ENCODE assay signal across 8 mouse cellular contexts in the genomic region with DNA sequence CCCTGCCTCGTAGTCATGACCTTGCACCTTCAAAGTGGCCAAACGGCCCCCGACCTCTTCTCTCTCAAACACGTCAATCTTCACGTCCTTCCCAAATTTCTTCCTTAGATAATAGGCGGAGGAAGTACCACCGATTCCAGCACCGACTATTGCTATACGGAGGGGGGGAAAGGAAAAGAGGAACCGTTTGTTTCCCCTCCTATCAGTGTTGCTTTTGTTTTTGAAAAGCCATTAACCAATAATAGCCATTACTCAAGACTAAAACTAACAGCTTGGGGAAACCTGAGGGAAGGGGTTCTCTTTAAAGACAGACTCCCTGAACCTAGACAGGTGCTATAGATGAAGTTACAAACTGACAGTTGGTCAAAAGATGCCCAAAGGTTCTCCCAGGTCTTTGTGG. TPM values are rescaled to one million over a fixed set of nuclear protein-coding genes. Genes with fewer than 3 reads are reported as not detected.
A peak's percentile ranks its signal among the peaks of the same experiment; 100 is the strongest.
DNase-seq lines count a peak whose midpoint lies in the region; ATAC-seq and TF ChIP-seq lines count a peak whose summit lies in the region.

No protein-coding gene starts in this region.

- H3K36me3 ChIP-seq in thymus, adult 2 months (ENCODE audit: control insufficient read depth, insufficient read depth, low read length), result 0 out of 2 replicates have a peak, but pooled peaks cover under 1% of the 10 kb centered on the region
- peaks cover 32% of the 10 kb centered on the region for H3K36me3 ChIP-seq in liver, embryonic 15.5 days (replicated peaks)

- DNase-seq in cerebellum, adult 2 months, result no peak
- DNase-seq in cerebellum, adult 11-12 months, result no peak
- DNase-seq in thymus, adult 2 months, result no peak
- DNase-seq in thymus, postnatal 4 days, result no peak
- no peak for DNase-seq in right cerebral cortex, adult 2 months (ENCODE audit: low spot score in 2 of 2)
- no peak for DNase-seq in adrenal gland, postnatal 25 days
- DNase-seq in kidney, postnatal 4 days, result no peak

- ATAC-seq in liver, embryonic 15.5 days (ENCODE audit: insufficient read depth), result no peak

- H3K4me2 ChIP-seq in liver, embryonic 15.5 days, result peak overlapping the region; percentile 97

- TF ChIP-seq POLR2A in cerebellum, adult 2 months (IDR thresholded peaks at IDR 0.05; ENCODE audit: borderline replicate concordance, insufficient read depth, low read length), result no peak
- TF ChIP-seq POLR2A in thymus, adult 2 months (IDR thresholded peaks at IDR 0.05; ENCODE audit: control insufficient read depth, extremely low read depth, insufficient read depth, low read length, poor library complexity), result no peak

- 6% methylated on average over 10 of the region's 10 CpGs for WGBS in cerebellum, adult 2 months
- 27% methylated on average over 10 of the region's 10 CpGs for WGBS in thymus, adult 2 months
- 12% methylated on average over 10 of the region's 10 CpGs for WGBS in liver, embryonic 15.5 days (ENCODE audit: insufficient replicate concordance)

- no peaks in the 10 kb centered on the region for H3K27me3 ChIP-seq in cerebellum, adult 2 months (ENCODE audit: control insufficient read depth, insufficient read depth, low read length)
- H3K27me3 ChIP-seq in thymus, adult 2 months (ENCODE audit: control insufficient read depth, insufficient read depth, low read length), result no peaks in the 10 kb centered on the region
- peaks cover 9% of the 10 kb centered on the region; the same call in 1 of the 2 replicates for H3K27me3 ChIP-seq in liver, embryonic 15.5 days

- H3K9ac ChIP-seq in liver, embryonic 15.5 days, result peak overlapping the region; percentile 80

- peak overlapping the region; percentile 26 for H3K27ac ChIP-seq in cerebellum, adult 2 months (ENCODE audit: insufficient read depth, low read length)
- H3K27ac ChIP-seq in thymus, adult 2 months (ENCODE audit: control insufficient read depth, insufficient read depth, low read length), result no peak overlapping the region
- H3K27ac ChIP-seq in liver, embryonic 15.5 days (replicated peaks), result peak overlapping the region; percentile 90

- no peaks in the 10 kb centered on the region for H3K9me3 ChIP-seq in liver, embryonic 15.5 days (replicated peaks)

- TF ChIP-seq CTCF in cerebellum, adult 2 months (IDR thresholded peaks at IDR 0.05; ENCODE audit: borderline replicate concordance, insufficient read depth, low read depth, low read length), result no peak
- no peak for TF ChIP-seq CTCF in thymus, adult 2 months (IDR thresholded peaks at IDR 0.05; ENCODE audit: borderline replicate concordance, control insufficient read depth, extremely low read depth, insufficient read depth, low read length, poor library complexity)

- H3K4me1 ChIP-seq in cerebellum, adult 2 months (ENCODE audit: control insufficient read depth, insufficient read depth, low read length), result peaks cover 3% of the 10 kb centered on the region; the same call in 1 of the 2 replicates
- peaks cover 8% of the 10 kb centered on the region for H3K4me1 ChIP-seq in thymus, adult 2 months (replicated peaks; ENCODE audit: control insufficient read depth, insufficient read depth, low read length)
- H3K4me1 ChIP-seq in liver, embryonic 15.5 days (replicated peaks), result peaks cover 54% of the 10 kb centered on the region

- peak overlapping the region; percentile 87 for H3K4me3 ChIP-seq in cerebellum, adult 2 months (replicated peaks; ENCODE audit: insufficient read depth, low read depth, low read length)
- peak overlapping the region; percentile 92 for H3K4me3 ChIP-seq in thymus, adult 2 months (ENCODE audit: control insufficient read depth, insufficient read depth, low read length)
- peak overlapping the region; percentile 94 for H3K4me3 ChIP-seq in liver, embryonic 15.5 days (replicated peaks)

RNA-seq across cellular contexts. Expression of gene Pcyox1, which starts 1.0 kb away (rescaled TPM):
- polyA plus RNA-seq in cerebellum, adult 2 months (2012; rRNA removed), result 59.5 and 61.1 TPM in 2 replicates
- polyA plus RNA-seq in thymus, adult 2 months (2012; rRNA removed), result 14.9 and 15.8 TPM in 2 replicates
- 58.6 and 66.3 TPM in 2 replicates for polyA plus RNA-seq in liver, embryonic 15.5 days (2015; fragmentation: Nextera tagmentation; extraction: Ambion mirVana)
- 208 and 254 TPM in 2 replicates for total RNA-seq in adrenal gland, postnatal 25 days (2021)

RNA-seq across cellular contexts. Expression of gene Tia1, which starts 8.1 kb away (rescaled TPM):
- polyA plus RNA-seq in cerebellum, adult 2 months (2012; rRNA removed), result 119 and 133 TPM in 2 replicates
- polyA plus RNA-seq in thymus, adult 2 months (2012; rRNA removed), result 73.1 and 83.4 TPM in 2 replicates
- polyA plus RNA-seq in liver, embryonic 15.5 days (2015; fragmentation: Nextera tagmentation; extraction: Ambion mirVana), result 19.1 and 20.8 TPM in 2 replicates
- 82.0 and 85.8 TPM in 2 replicates for total RNA-seq in adrenal gland, postnatal 25 days (2021)

RNA-seq across cellular contexts. Expression of gene Snrpg, which starts 24.9 kb away (rescaled TPM):
- polyA plus RNA-seq in cerebellum, adult 2 months (2012; rRNA removed), result 62.2 and 74.2 TPM in 2 replicates
- 67.2 and 87.1 TPM in 2 replicates for polyA plus RNA-seq in thymus, adult 2 months (2012; rRNA removed)
- 251 and 306 TPM in 2 replicates for polyA plus RNA-seq in liver, embryonic 15.5 days (2015; fragmentation: Nextera tagmentation; extraction: Ambion mirVana)
- 378 and 463 TPM in 2 replicates for total RNA-seq in adrenal gland, postnatal 25 days (2021)

RNA-seq across cellular contexts. Expression of gene Gm44790, which starts 30.5 kb away (rescaled TPM):
- polyA plus RNA-seq in cerebellum, adult 2 months (2012; rRNA removed), result 0.82 and 1.1 TPM in 2 replicates
- polyA plus RNA-seq in thymus, adult 2 months (2012; rRNA removed), result 32.3 and 32.5 TPM in 2 replicates
- polyA plus RNA-seq in liver, embryonic 15.5 days (2015; fragmentation: Nextera tagmentation; extraction: Ambion mirVana), result not detected in 2 replicates
- total RNA-seq in adrenal gland, postnatal 25 days (2021), result not detected in 2 replicates

RNA-seq across cellular contexts. Expression of gene Fam136a, which starts 30.5 kb away (rescaled TPM):
- polyA plus RNA-seq in cerebellum, adult 2 months (2012; rRNA removed), result 22.4 and 22.6 TPM in 2 replicates
- polyA plus RNA-seq in thymus, adult 2 months (2012; rRNA removed), result 14.3 and 15.3 TPM in 2 replicates
- polyA plus RNA-seq in liver, embryonic 15.5 days (2015; fragmentation: Nextera tagmentation; extraction: Ambion mirVana), result 62.9 and 65.2 TPM in 2 replicates
- 114 and 132 TPM in 2 replicates for total RNA-seq in adrenal gland, postnatal 25 days (2021)
